Mouse (Mus musculus) lung, embryonic 14.5 days (tissue): ENCODE measurements at regions not wholly inside any gene's neighbourhood (a gene's known extent, or its start where the extent isn't known, plus 50 kb on each side); places are given as distances from the start of the nearest gene placed in this dataset.
A peak's percentile ranks its signal among the peaks of the same experiment; 100 is the strongest.

Experiments used
- ATAC-seq: fragments of 200-750 bp; cut with Nextera tagmentation; 2 replicates; pipeline ENCODE4 v1.8.0; 2017; ENCODE audit warnings: mild to moderate bottlenecking, moderate TSS enrichment, moderate library complexity; ENCODE audit not compliant: insufficient read depth
- DNase-seq: peaks from one replicate; pipeline ENCODE4 v3.0.0-alpha.2; 2015
- H3K27ac ChIP-seq: fragments of 300-500 bp; sonication (generic); 2 replicates; pipeline ENCODE4 v1.5.1; 2014; ENCODE audit warnings: low read depth, mild to moderate bottlenecking, moderate library complexity
- H3K27me3 ChIP-seq: fragments of 300-500 bp; sonication (generic); 2 replicates; pipeline ENCODE4 v1.6.1; 2014; ENCODE audit warnings: low read length, control low read depth; ENCODE audit not compliant: insufficient read depth
- H3K36me3 ChIP-seq: fragments of 300-500 bp; sonication (generic); 2 replicates; pipeline ENCODE4 v1.6.1; 2014; ENCODE audit warnings: control low read depth; ENCODE audit not compliant: insufficient read depth
- H3K4me1 ChIP-seq: fragments of 300-500 bp; sonication (generic); 2 replicates; pipeline ENCODE4 v1.6.1; 2014; ENCODE audit warnings: antibody characterized with exemption, control low read depth; ENCODE audit not compliant: insufficient read depth
- H3K4me2 ChIP-seq: fragments of 300-500 bp; sonication (generic); 2 replicates; pipeline ENCODE4 v1.6.1; 2014; ENCODE audit warnings: mild to moderate bottlenecking
- H3K4me3 ChIP-seq: fragments of 300-500 bp; sonication (generic); 2 replicates; pipeline ENCODE4 v1.5.1; 2014; ENCODE audit warnings: low read depth, low read length
- H3K9ac ChIP-seq: fragments of 300-500 bp; sonication (generic); 2 replicates; pipeline ENCODE4 v1.6.1; 2014
- H3K9me3 ChIP-seq: fragments of 300-500 bp; sonication (generic); 2 replicates; pipeline ENCODE4 v1.6.1; 2016; ENCODE audit warnings: low read depth, low read length, control low read depth
- CTCF ChIP-seq: IDR thresholded peaks from 2 replicates; pipeline ENCODE4 v1.5.1; 2016; ENCODE audit warnings: antibody characterized with exemption, low read depth
- WGBS: fragments of 180-500 bp; shearing (Covaris S2); extraction: QIAGEN DNeasy Blood & Tissue Kit; methylation state at CpG from one replicate; pipeline ENCODE4 v1.1.7; 2014; 5-methylcytosine and 5-hydroxymethylcytosine counted together

- no peak for TF ChIP-seq CTCF
- H3K27me3 ChIP-seq, result no peaks in the 10 kb centered on the region
- no peaks in the 10 kb centered on the region; the same call in 1 of the 2 replicates for H3K4me1 ChIP-seq
- WGBS, result 77% methylated on average over 4 of the region's 4 CpGs
- H3K4me3 ChIP-seq, result no peak overlapping the region
- H3K36me3 ChIP-seq, result no peaks in the 10 kb centered on the region
- H3K9me3 ChIP-seq, result no peaks in the 10 kb centered on the region
- no peak overlapping the region for H3K27ac ChIP-seq
- no peak overlapping the region for H3K4me2 ChIP-seq
- DNase-seq, result no peak
- H3K9ac ChIP-seq, result no peak overlapping the region
- no peak for ATAC-seq
Observed at GRCm38 (mm10) chr9:47432715-47433114, 97.3 kb upstream of the Cadm1 start.

GRCm38 (mm10) chr9:47433185-47433584 lies 96.8 kb upstream of the Cadm1 start:
- TF ChIP-seq CTCF, result no peak
- H3K9me3 ChIP-seq, result no peaks in the 10 kb centered on the region
- no peak overlapping the region for H3K4me3 ChIP-seq
- H3K27ac ChIP-seq, result no peak overlapping the region
- ATAC-seq, result no peak
- no peak overlapping the region for H3K4me2 ChIP-seq
- no peaks in the 10 kb centered on the region; the same call in 1 of the 2 replicates for H3K4me1 ChIP-seq
- H3K36me3 ChIP-seq, result no peaks in the 10 kb centered on the region
- WGBS, result 67% methylated on average over 2 of the region's 2 CpGs
- H3K27me3 ChIP-seq, result no peaks in the 10 kb centered on the region
- no peak for DNase-seq
- no peak overlapping the region for H3K9ac ChIP-seq

- no peak for DNase-seq
- WGBS, result 85% methylated on average over 2 of the region's 2 CpGs
- ATAC-seq, result no peak
- TF ChIP-seq CTCF, result no peak
- no peak overlapping the region for H3K4me3 ChIP-seq
- no peaks in the 10 kb centered on the region for H3K27me3 ChIP-seq
- H3K9ac ChIP-seq, result no peak overlapping the region
- H3K4me1 ChIP-seq, result no peaks in the 10 kb centered on the region
- H3K36me3 ChIP-seq, result no peaks in the 10 kb centered on the region
- no peak overlapping the region for H3K4me2 ChIP-seq
- no peak overlapping the region for H3K27ac ChIP-seq
- no peaks in the 10 kb centered on the region for H3K9me3 ChIP-seq
Observed at GRCm38 (mm10) chr9:47434091-47434490, 95.9 kb upstream of the Cadm1 start.

- WGBS, result 54% methylated on average over 4 of the region's 4 CpGs
- DNase-seq (no peak), ATAC-seq (no peak)
- no peak for TF ChIP-seq CTCF
- no peak overlapping the region for H3K27ac ChIP-seq
- H3K4me3 ChIP-seq, result no peak overlapping the region
- H3K4me2 ChIP-seq, result no peak overlapping the region
- no peaks in the 10 kb centered on the region for H3K4me1 ChIP-seq
- no peak overlapping the region for H3K9ac ChIP-seq
- H3K27me3 ChIP-seq, result no peaks in the 10 kb centered on the region
- no peaks in the 10 kb centered on the region for H3K9me3 ChIP-seq
- H3K36me3 ChIP-seq, result no peaks in the 10 kb centered on the region
Observed at GRCm38 (mm10) chr9:47438976-47439375, 91.0 kb upstream of the Cadm1 start.

- ATAC-seq (no peak), DNase-seq (no peak)
- Histone ChIP-seq H3K27me3 (no peaks in the 10 kb centered on the region), H3K9me3 (no peaks in the 10 kb centered on the region), H3K9ac (no peak overlapping the region), H3K4me1 (no peaks in the 10 kb centered on the region), H3K36me3 (no peaks in the 10 kb centered on the region), H3K4me2 (peak overlapping the region; percentile 53), H3K4me3 (no peak overlapping the region), H3K27ac (no peak overlapping the region)
- WGBS, result 30% methylated on average over 11 of the region's 11 CpGs
- TF ChIP-seq CTCF, result no peak
Observed at GRCm38 (mm10) chr9:47439506-47439905, 90.5 kb upstream of the Cadm1 start.

- Histone ChIP-seq H3K27me3 (no peaks in the 10 kb centered on the region), H3K9ac (no peak overlapping the region), H3K9me3 (no peaks in the 10 kb centered on the region), H3K36me3 (no peaks in the 10 kb centered on the region), H3K4me2 (peak overlapping the region; percentile 53), H3K4me1 (no peaks in the 10 kb centered on the region), H3K27ac (no peak overlapping the region), H3K4me3 (no peak overlapping the region)
- DNase-seq (peak; percentile 51), ATAC-seq (no peak)
- WGBS, result 20% methylated on average over 6 of the region's 6 CpGs
- peak; percentile 52 for TF ChIP-seq CTCF
Observed at GRCm38 (mm10) chr9:47440128-47440527, 89.8 kb upstream of the Cadm1 start.

GRCm38 (mm10) chr9:47441155-47441554 lies 88.8 kb upstream of the Cadm1 start:
- no peak overlapping the region for H3K4me2 ChIP-seq
- H3K27me3 ChIP-seq, result no peaks in the 10 kb centered on the region
- DNase-seq, result no peak
- ATAC-seq, result no peak
- no peak for TF ChIP-seq CTCF
- 67% methylated on average over 8 of the region's 8 CpGs for WGBS
- H3K4me3 ChIP-seq, result no peak overlapping the region
- H3K27ac ChIP-seq, result no peak overlapping the region
- no peaks in the 10 kb centered on the region for H3K4me1 ChIP-seq
- no peaks in the 10 kb centered on the region for H3K9me3 ChIP-seq
- no peaks in the 10 kb centered on the region for H3K36me3 ChIP-seq
- H3K9ac ChIP-seq, result no peak overlapping the region

- Histone ChIP-seq H3K9ac (no peak overlapping the region), H3K27ac (no peak overlapping the region), H3K4me1 (no peaks in the 10 kb centered on the region), H3K4me2 (no peak overlapping the region), H3K36me3 (no peaks in the 10 kb centered on the region), H3K4me3 (no peak overlapping the region), H3K9me3 (no peaks in the 10 kb centered on the region), H3K27me3 (no peaks in the 10 kb centered on the region)
- DNase-seq, result no peak
- TF ChIP-seq CTCF, result no peak
- WGBS, result 68% methylated on average over 2 of the region's 2 CpGs
- no peak for ATAC-seq
Observed at GRCm38 (mm10) chr9:47444168-47444567, 85.8 kb upstream of the Cadm1 start.
